Mouse (Mus musculus) kidney, adult 2 months (tissue): ENCODE results near the gene Samd13.

Experiments
- CTCF ChIP-seq: fragments of 200-500 bp; conservative IDR thresholded peaks from 2 replicates; pipeline ENCODE4 v1.5.1; 2011; ENCODE audit warnings: low read depth, mild to moderate bottlenecking, control low read depth, low read length, moderate library complexity, mixed read lengths; ENCODE audit not compliant: insufficient read depth, insufficient read length
- POLR2A ChIP-seq: fragments of 200-500 bp; IDR thresholded peaks from one replicate; pipeline ENCODE4 v1.6.1; 2011; ENCODE audit warnings: low read depth, low read length, control low read depth

DNA sequence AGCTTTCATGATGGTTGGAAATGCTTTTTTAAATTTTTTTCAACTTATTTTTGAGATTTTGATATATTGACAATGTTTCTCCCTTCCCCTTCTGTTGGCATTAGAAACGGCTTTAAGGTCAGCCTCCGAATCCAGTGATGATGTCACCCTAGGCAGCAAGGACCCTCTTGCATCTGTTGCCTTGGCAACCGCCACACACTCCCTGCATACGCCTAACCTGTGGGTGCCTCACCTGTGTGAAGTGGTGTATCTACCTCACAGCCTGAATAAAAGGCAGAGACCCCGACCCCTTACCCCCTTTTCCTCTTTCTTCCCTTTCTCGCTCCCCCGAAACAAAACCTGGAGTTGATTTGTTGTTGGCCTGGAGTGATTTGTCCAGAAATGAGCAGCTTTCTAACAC, 26.9 kb upstream of the Samd13 start:
- TF ChIP-seq CTCF = no peak
- no peak for TF ChIP-seq POLR2A
